Mouse (Mus musculus): ENCODE results near the gene Tenm2. TPM values are rescaled to one million over a fixed set of nuclear protein-coding genes. Genes with fewer than 3 reads are reported as not detected.

The Tenm2 gene
- total RNA-seq, 2 experiments from 2014 or later, result 0.29 to 0.49 TPM

DNA sequence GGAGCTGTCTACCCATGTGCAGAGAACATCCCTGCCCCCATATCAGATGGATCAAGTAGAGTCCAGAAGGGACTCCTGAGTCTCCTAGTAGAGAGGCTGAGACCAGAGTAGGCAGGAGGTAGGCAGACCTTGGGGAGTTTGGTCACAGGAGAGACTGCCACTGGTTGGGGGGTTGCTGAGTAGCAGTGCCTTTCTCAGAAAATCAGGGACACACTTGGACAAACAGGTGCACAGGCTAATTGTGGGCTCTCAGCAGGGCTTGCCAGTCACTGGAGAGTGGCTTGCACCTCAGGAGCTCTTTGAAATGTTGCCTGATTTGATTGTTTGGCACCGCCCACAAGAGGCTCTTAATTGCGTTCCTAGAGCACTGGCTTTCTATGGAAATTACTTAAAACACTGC, 885.9 kb downstream of the Tenm2 start:
- no peak for DNase-seq

DNA sequence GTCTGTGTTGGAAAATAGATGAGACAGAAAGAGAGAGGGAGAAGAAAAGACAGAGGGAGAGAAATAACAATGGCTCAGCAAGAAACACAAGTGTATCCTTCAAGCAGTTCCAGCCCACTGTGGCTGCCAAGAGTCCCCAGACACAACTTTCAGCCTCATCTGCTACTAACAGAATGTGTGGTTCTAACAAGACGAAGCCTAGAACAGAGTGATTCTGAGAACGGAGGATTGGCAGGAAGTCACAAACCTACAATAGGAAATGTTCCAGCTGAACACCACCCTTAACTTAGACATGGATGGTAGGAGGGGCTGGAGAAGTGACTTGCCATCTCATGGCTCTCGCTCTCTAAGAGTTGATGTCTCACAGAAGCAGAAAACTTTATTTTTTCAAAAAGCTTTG, 894.0 kb downstream of the Tenm2 start:
- no peak for DNase-seq

DNA sequence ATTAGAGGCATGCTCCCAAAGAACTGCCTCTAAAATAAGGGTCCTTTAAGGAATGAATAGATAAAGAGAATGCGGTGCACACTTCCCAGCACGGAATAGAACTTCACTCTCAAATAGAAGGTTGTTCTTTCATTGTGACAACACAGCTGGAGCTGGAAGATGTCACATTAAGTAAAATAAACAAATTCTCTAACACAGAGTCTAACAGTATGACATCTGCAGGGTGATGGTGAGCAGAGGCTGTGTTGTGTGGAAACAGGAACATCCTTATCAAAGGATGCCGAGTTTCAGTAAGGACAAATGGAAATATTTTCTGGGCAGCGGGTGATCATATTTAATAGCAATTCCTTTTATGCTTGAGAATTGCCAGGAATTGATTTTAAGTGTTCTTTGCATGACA, 897.3 kb downstream of the Tenm2 start:
- DNase-seq, result no peak

GRCm38 (mm10) chr11:36337063-36337462, 898.7 kb downstream of the Tenm2 start:
- DNase-seq, result no peak

- DNase-seq, result no peak
Measured at GRCm38 (mm10) chr11:36335147-36335546, 900.6 kb downstream of the Tenm2 start.

GRCm38 (mm10) chr11:36334100-36334735, 901.5 kb downstream of the Tenm2 start:
- no peak for DNase-seq

DNA sequence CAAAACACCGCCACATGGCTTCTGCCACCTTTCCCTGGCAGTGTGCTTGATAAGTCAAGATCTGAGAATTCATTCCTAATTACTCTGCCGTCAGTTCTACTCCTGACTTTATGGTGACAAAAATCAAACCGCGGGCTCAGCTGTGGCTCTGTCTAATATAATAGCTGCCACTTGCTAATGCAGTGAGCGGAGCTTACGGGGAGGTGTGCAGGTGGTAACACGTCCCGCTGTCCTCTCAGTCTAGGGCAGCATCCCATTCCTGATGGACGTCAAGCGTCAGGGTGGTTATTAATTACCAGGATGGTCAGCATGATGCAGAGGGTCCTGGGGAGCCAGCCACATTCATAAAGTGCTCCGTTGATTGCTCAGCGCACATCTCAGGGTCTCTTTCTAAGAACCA, 903.5 kb downstream of the Tenm2 start:
- DNase-seq, result no peak

DNA sequence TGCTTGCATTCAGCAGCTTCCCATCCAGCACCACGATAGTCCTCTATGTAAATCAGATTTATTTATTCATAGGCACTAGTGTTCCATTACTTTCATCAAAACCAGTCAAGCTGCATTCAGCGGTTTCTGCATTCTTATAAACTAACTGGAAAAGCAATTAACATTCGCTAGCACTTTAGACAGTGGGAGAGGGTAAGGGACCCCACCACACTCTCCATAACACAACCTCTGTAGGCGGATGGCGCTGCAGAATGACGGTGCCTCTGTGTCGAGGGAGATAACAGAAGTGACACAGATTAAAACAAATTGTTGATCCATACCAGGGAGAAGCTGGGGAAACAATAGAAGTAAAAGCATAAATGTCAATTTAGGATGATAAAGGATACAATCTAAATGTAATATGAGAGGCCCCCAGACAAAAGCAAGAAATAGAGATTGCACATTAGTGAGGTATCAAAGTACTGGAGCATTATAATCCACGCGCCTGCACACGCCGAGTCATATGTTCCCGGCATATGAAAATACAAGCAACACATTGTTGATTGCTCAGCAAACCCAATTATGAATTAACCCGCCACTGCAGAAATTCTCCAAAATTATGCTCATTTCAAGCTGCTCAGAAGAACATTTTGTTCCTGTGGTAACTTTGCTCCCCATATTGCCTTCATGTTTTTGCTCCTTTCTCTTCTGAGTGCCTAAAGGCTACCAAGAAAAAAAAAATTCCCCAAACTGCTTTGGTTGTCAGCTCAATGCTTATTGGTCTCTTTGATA, 904.2 kb downstream of the Tenm2 start:
- DNase-seq, result no peak

- DNase-seq, result no peak
Measured at GRCm38 (mm10) chr11:36327243-36327642, 908.5 kb downstream of the Tenm2 start.

DNA sequence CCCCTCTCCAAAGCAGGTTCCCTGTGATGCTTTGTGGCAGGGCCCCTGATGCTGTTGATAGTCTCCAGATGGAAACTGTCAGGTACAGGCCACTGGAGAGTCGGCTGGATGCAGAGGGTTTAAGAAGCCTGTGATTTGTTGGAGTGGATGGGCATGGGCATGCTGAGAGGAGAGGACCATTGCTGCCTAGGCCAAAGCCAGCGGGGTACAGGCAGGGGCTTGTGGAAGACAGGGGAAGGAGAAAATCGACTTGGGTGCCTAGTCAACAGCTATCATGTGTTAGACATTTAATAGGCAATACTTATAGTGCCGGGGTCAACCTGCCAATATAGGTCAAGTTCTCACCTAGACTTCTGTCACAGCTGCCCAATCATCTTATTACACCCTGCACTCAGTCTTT, 926.4 kb downstream of the Tenm2 start:
- DNase-seq, result no peak

DNA sequence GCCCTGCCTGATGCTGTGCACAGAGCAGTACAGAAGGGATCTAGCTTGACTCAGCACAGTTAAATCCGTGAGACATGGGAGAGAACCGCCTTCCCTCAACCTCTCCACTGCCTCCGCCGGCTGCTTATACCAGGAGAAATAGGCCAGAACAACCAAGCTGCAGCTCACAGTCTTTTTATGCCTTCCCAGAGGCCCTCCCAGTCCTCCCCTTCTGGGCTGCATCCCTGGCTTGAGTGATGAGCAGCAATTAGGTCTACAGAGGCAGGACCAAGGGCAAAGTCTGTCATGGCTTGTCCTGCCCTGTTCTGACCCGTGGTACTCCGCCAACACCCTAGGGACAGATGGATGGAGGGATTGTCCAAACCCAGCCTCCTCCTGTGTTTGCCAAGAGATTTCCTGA, 928.5 kb downstream of the Tenm2 start:
- no peak for DNase-seq

DNA sequence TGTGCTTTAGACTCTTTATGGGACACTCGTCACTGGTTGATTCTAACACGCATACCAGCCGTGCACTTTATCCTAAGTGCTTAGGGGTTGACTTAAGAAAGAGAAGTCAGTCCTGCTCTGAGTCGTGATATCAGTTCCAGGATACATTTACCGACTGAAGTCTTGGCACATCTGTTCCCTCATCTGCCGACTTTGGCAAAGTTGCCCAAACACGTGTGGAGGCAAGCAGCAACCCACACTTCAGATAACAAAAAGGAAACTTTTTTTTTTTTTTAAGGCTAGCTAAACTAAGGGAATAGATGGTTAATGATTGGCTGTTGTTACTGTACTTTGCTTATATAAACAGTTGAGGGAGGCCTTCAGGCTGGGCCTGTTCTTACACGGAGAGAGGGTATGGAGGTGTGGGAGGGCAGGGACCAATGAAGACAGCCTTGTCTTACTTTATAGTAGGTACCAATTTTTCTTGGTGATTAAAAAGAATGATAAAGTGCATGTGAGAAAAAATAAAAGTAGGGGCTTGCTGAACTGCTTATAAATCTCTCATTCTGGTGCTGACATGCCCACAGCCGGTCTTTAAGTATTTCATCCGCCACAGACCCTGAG, 930.3 kb downstream of the Tenm2 start:
- no peak for DNase-seq

DNA sequence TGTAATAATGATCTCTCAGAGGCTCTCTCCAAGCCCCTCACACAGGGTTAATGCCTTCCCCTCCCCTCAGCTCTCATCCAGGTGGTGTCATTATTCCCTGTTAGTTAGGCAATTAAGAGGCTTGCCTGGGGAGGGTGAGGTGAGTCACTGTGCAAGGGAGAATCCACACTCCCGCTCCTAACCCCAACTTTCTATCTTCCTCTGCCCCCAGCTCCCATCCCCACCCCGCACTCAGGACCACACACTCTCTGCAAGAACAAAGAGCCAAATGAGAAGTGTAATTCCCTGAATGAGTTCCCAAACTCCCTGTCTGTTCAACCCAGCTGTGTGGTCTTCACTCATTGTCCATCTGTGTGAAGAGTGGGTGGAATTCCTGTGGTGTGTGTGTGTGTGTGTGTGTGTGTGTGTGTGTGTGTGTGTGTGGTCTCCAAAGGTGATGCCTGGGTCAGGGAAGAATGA, 932.8 kb downstream of the Tenm2 start:
- DNase-seq, result no peak

GRCm38 (mm10) chr11:36302096-36302495, 933.7 kb downstream of the Tenm2 start:
- no peak for DNase-seq

DNA sequence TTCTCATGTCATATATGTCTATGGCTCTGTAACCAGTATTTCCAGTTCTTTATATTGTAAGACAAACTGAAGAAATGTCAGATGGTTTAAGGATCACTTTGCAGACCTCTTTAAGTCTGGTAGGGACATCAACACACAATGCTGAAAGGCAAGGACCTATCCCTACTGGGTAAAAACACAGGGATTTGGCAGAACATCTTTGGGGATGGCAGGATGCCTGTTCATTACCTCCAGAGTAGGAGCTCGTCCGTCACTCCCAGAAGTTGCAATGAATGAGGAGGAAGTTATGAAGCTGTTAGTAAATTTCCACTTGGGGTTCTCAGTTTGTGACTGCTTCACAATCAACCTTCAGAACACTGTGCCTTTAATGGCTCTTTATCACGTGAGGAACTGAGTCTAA, 939.2 kb downstream of the Tenm2 start:
- DNase-seq, result no peak

- DNase-seq, result no peak
Measured at GRCm38 (mm10) chr11:36292206-36292605, 943.6 kb downstream of the Tenm2 start.

- no peak for DNase-seq
Measured at GRCm38 (mm10) chr11:36286246-36286645, 949.5 kb downstream of the Tenm2 start.

- no peak for DNase-seq
Measured at GRCm38 (mm10) chr11:36280533-36280932, 955.2 kb downstream of the Tenm2 start.

- DNase-seq, result no peak
Measured at GRCm38 (mm10) chr11:36277903-36278215, 957.9 kb downstream of the Tenm2 start.

DNA sequence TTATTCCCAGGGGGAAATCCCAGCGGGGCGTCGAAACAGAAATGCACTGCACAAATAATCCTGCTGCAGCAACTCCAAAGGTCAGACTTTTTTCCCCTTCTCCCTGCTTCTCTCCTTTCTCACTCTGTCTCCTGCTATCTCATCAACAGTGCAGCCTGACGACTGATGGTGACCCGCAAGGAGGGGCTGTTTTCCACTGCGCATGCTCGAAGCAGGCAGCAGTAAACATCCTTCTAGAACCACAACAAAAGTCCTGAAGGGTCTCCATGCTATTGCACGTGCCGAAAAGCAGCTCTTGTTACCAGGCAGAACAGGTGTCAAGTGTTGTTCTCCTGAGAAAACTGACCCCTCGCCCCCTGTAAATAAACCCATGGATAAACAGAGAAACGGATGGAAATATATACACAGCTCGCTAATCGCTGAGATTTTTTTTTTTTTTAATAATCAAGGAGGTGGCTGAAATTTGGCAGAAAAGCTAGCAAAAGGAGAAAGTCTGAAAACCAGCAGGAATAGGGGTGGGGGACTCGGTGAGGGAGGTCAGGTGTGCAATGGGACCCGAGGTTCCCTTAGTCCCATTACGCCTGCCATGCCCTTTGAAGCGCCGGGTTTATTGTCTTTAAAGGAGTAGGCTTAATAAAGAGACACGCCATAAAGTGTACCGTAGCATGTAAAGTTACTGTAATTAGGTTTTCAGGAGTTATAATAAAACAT, 958.4 kb downstream of the Tenm2 start:
- DNase-seq, result no peak

DNA sequence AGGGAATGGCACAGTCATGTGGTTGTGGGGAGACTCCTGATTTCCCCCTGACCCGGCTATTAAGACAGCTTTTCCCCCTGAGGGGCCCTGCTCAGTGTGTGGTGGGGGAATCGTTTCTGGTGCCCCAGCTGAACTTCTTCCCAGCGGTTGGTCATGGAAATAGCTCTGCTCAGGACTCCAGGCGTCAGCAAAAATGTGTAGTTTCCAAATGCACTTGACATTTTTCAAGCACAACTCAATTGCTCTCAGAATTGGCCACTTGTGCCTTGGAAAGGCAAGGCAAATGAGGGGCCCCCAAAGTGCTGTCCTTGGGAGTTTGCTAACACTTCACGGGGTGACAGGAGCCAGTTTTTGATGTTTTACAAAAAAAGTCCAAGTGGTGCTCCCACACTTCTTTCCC, 959.7 kb downstream of the Tenm2 start:
- no peak for DNase-seq

DNA sequence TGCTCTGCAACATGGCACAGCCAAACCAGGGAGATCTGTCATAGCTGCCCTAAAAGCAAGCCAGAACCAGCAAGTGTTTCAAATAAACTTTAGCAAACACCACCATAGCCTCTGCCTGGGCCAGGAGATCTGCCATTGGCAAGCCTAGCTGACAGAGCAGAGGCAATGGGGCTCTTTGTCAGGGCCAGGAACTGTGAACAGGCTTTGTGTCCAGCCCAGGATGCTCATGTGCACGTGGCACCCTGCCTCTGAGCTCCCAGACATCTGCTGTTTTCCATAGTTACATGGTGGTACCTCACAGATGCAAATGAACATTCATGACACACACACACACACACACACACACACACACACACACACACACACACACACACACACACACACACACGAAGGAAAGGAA, 963.6 kb downstream of the Tenm2 start:
- DNase-seq, result no peak

- no peak for DNase-seq
Measured at GRCm38 (mm10) chr11:36269945-36270344, 965.8 kb downstream of the Tenm2 start.

Data from gastrocnemius, postnatal 25 days (tissue).